Mouse (Mus musculus) yolk sac, embryonic 10.5 days (tissue): ENCODE data around the gene Trp53rkb.

ENCODE experiments used
- DNase-seq: peaks from one replicate; pipeline ENCODE4 v3.0.0-alpha.2; 2017; ENCODE audit warnings: low spot score

The Trp53rkb gene

GRCm38 (mm10) chr2:166834796-166835195, 42.5 kb downstream of the Trp53rkb start:
- no peak for DNase-seq

DNA sequence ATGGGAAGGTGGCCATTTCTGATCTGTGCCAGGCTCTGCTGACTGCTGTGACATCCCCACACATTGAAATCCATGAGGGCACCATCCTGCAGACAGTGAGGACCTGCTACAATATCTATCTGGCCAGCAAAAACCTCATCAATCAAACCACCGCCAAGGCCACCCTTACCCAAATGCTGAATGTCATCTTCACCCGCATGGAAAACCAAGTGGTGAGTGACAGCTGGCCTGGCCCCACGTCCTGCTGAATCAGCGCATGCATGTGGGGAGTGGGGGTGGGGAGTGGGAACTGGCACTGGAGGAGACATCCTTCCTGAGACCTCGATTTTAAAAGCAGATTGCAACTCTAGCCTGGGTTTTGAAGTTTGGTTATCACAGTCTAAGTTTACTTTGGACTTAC, 43.2 kb downstream of the Trp53rkb start:
- no peak for DNase-seq

- no peak for DNase-seq
Observed at GRCm38 (mm10) chr2:166841813-166842212, 49.5 kb downstream of the Trp53rkb start.
